Mouse (Mus musculus): ENCODE data around the gene Pald1. TPM values are rescaled to one million over a fixed set of nuclear protein-coding genes. Genes with fewer than 3 reads are reported as not detected.
A peak's percentile ranks its signal among the peaks of the same experiment; 100 is the strongest.

The Pald1 gene
- total RNA-seq, 2 experiments from 2014 or later, result not detected

GRCm38 (mm10) chr10:61371884-61372584 lies 11.3 kb downstream of the Pald1 start:
- ATAC-seq (replicated peaks; ENCODE audit: poor library complexity), result no peak

- no peak for ATAC-seq (replicated peaks; ENCODE audit: poor library complexity)
Observed at GRCm38 (mm10) chr10:61370273-61370979, 12.9 kb downstream of the Pald1 start.

GRCm38 (mm10) chr10:61369755-61370154 lies 13.6 kb downstream of the Pald1 start:
- no peak for ATAC-seq (replicated peaks; ENCODE audit: poor library complexity)

GRCm38 (mm10) chr10:61365902-61366301 lies 17.4 kb downstream of the Pald1 start:
- 0 out of 2 replicates have a peak, but pooled peaks have one; percentile 23 for ATAC-seq (replicated peaks; ENCODE audit: poor library complexity)

- ATAC-seq (replicated peaks; ENCODE audit: poor library complexity), result no peak
Observed at GRCm38 (mm10) chr10:61364431-61364830, 18.9 kb downstream of the Pald1 start.

GRCm38 (mm10) chr10:61362992-61363391 lies 20.3 kb downstream of the Pald1 start:
- ATAC-seq (replicated peaks; ENCODE audit: poor library complexity), result no peak

GRCm38 (mm10) chr10:61362483-61362882 lies 20.8 kb downstream of the Pald1 start:
- no peak for ATAC-seq (replicated peaks; ENCODE audit: poor library complexity)

- ATAC-seq (replicated peaks; ENCODE audit: poor library complexity), result no peak
Observed at GRCm38 (mm10) chr10:61360667-61361066, 22.7 kb downstream of the Pald1 start.

- no peak for ATAC-seq (replicated peaks; ENCODE audit: poor library complexity)
Observed at GRCm38 (mm10) chr10:61359411-61359810, 23.9 kb downstream of the Pald1 start.

GRCm38 (mm10) chr10:61357658-61358057 lies 25.7 kb downstream of the Pald1 start:
- no peak for ATAC-seq (replicated peaks; ENCODE audit: poor library complexity)

GRCm38 (mm10) chr10:61356568-61356967 lies 26.8 kb downstream of the Pald1 start:
- no peak for ATAC-seq (replicated peaks; ENCODE audit: poor library complexity)

- no peak for ATAC-seq (replicated peaks; ENCODE audit: poor library complexity)
Observed at GRCm38 (mm10) chr10:61356095-61356494, 27.2 kb downstream of the Pald1 start.

GRCm38 (mm10) chr10:61355611-61356010 lies 27.7 kb downstream of the Pald1 start:
- ATAC-seq (replicated peaks; ENCODE audit: poor library complexity), result no peak

GRCm38 (mm10) chr10:61351216-61351615 lies 32.1 kb downstream of the Pald1 start:
- no peak for ATAC-seq (replicated peaks; ENCODE audit: poor library complexity)

GRCm38 (mm10) chr10:61346374-61346773 lies 37.0 kb downstream of the Pald1 start:
- no peak for ATAC-seq (replicated peaks; ENCODE audit: poor library complexity)

GRCm38 (mm10) chr10:61345179-61345578 lies 38.2 kb downstream of the Pald1 start:
- no peak for ATAC-seq (replicated peaks; ENCODE audit: poor library complexity)

- peak; percentile 74 for ATAC-seq (replicated peaks; ENCODE audit: poor library complexity)
Observed at GRCm38 (mm10) chr10:61343950-61344349, 39.4 kb downstream of the Pald1 start.

- ATAC-seq (replicated peaks; ENCODE audit: poor library complexity), result no peak
Observed at GRCm38 (mm10) chr10:61342750-61343149, 40.6 kb downstream of the Pald1 start.

GRCm38 (mm10) chr10:61341557-61341956 lies 41.8 kb downstream of the Pald1 start:
- peak; percentile 86 for ATAC-seq (replicated peaks; ENCODE audit: poor library complexity)

- ATAC-seq (replicated peaks; ENCODE audit: poor library complexity), result no peak
Observed at GRCm38 (mm10) chr10:61341045-61341444, 42.3 kb downstream of the Pald1 start.

GRCm38 (mm10) chr10:61340247-61340646 lies 43.1 kb downstream of the Pald1 start:
- no peak for ATAC-seq (replicated peaks; ENCODE audit: poor library complexity)

- ATAC-seq (replicated peaks; ENCODE audit: poor library complexity), result no peak
Observed at GRCm38 (mm10) chr10:61339216-61339615, 44.1 kb downstream of the Pald1 start.

Measured in megakaryocyte progenitor cell, adult 5-6 weeks (primary cell).